Mouse (Mus musculus) bone marrow macrophage, adult 2 months (primary cell): Measurements from ENCODE around the gene Tex21.

Source experiments
- CTCF ChIP-seq: IDR thresholded peaks from 2 replicates; pipeline ENCODE4 v1.5.1; 2012; ENCODE audit warnings: low read depth, mild to moderate bottlenecking, low read length, moderate library complexity
- POLR2A ChIP-seq: IDR thresholded peaks from 2 replicates; pipeline ENCODE4 v1.6.1; 2012; ENCODE audit warnings: mild to moderate bottlenecking, low read depth, low read length, borderline replicate concordance

DNA sequence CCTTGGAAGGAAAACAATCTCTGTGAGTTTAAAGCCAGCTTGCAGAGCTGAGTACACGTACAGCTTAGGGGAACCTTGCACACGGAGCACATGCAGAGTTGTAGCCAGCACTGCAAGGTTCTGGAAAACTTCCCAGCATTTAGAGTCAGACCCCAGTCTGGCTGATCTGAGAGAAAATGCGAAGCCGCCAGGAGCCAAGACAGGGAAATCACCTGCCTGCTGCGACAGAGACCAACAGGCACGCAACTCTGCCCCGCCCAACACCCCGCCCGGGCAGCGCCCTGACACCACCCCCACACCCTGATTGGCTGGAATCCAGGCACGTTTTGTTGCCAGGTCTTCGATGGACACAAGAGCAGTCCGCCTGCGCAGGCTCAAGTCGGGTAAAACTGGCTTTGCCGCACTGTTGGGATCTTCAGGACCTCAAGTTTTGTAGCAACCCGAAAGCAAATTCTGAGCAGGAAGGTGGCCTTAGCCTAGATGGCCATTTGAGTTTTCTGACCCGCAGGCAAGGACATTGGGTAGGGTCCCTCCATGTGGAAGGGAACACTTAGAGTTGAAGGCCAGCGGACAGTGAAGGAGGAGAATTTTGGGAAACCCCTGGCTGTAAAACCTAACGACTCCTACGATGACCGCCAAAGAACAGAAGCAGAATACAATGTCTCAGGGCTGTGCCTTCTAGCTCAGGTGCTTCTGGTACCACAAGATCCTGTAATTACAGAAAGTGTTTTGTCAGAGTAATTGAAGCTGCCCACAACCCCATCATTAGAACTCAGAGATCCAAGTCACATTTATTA lies 50.4 kb downstream of the Tex21 start:
- TF ChIP-seq CTCF (no peak), POLR2A (no peak)
